Mouse (Mus musculus) CH12.LX (cell line): ENCODE measurements around the gene Vstm2b.

Source experiments
- CTCF ChIP-seq, 2 experiments: IDR thresholded peaks in 1 of 2; conservative IDR thresholded peaks in 1 of 2; 2 replicates each; pipeline ENCODE4 v1.5.1; 2011 to 2012; ENCODE audit warnings: low read depth in 2 of 2, low read length in 2 of 2, improper control_type of control experiment in 1 of 2, inconsistent platforms in 1 of 2, mild to moderate bottlenecking in 1 of 2, moderate library complexity in 1 of 2
- JUND ChIP-seq: conservative IDR thresholded peaks from 2 replicates; pipeline ENCODE4 v1.6.1; 2011; ENCODE audit warnings: low read depth, low read length, improper control_type of control experiment
- MAFK ChIP-seq: IDR thresholded peaks from 2 replicates; pipeline ENCODE4 v1.6.1; 2011; ENCODE audit warnings: low read length, improper control_type of control experiment; ENCODE audit not compliant: insufficient replicate concordance
- NELFE ChIP-seq: IDR thresholded peaks from 2 replicates; pipeline ENCODE4 v1.6.1; 2011; ENCODE audit warnings: low read depth, low read length, improper control_type of control experiment
- POLR2A ChIP-seq: IDR thresholded peaks from 2 replicates; pipeline ENCODE4 v1.6.1; 2011; ENCODE audit warnings: low read depth, mild to moderate bottlenecking, improper control_type of control experiment, low read length
- USF2 ChIP-seq: conservative IDR thresholded peaks from 2 replicates; pipeline ENCODE4 v1.6.1; 2011; ENCODE audit warnings: low read depth, low read length, improper control_type of control experiment

- TF ChIP-seq CTCF (conservative IDR thresholded peaks at IDR 0.05 in 1 of 2, IDR thresholded peaks at IDR 0.05 in 1 of 2; ENCODE audit: low read depth in 2 of 2, low read length in 2 of 2) (no peak), JUND (no peak), POLR2A (no peak), USF2 (no peak), MAFK (no peak), NELFE (no peak)
Observed at GRCm38 (mm10) chr7:40921281-40921680, 23.2 kb downstream of the Vstm2b start.
